Mouse (Mus musculus): Measurements from ENCODE around the gene Lrch1.
A peak's percentile ranks its signal among the peaks of the same experiment; 100 is the strongest.

The Lrch1 gene

DNA sequence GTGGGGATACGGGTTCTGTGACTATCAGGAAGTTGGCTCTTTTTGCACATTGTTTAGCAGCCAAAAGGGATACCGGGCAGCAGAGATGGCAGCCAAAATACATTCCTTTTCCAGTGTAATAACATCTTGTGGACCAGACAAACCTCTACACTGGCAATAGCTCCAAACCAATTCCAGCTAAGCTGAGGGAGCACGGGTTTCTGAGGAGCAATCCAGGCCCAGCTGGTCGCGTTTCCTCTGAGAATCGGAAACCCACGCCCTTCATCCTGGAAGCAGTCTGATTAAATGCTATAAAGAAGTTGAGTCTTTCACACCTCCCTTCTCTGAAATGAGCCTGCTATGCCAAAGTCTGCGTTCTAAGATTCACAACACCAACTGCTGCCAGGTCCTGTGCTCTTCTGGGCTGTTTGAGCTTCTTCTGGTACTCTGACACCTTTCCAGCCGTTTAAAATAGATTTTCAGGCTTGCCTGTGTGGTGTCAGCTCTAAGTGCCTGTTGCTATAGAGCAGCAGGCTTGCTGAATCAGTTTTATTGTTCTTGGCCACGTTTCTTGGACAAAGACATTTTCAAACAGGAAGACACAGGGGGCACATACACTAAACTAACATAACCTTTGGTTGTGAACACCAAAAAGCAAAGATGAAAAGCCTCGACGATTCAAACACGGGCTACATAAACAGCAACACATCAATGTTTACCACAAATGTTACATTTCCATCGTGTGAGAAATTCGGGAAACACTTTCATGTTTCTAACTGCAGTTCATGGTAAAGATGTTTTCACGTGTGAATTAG is 94.5 kb downstream of the Lrch1 start:
- DNase-seq (ENCODE audit: low read depth), result peak; percentile 77

DNA sequence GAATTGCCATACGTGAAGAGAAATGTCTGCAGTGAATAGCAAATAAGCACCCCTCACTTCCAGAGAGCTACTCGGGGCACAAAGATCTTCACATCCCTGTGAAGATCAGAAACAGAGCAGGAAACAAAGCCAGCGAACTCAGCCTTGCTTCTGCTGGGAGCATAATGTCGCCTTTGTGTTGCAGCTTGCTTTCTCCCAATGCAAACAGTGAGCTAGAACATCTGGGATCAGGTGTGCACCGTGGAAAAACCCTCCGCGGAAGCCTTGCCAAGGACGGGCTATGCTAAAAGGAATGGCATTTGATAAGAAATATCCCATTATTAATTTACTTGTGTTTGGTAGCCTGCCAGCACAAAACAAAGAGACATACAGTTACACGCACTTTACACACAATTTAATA is 95.8 kb downstream of the Lrch1 start:
- no peak for DNase-seq (ENCODE audit: low read depth)

DNA sequence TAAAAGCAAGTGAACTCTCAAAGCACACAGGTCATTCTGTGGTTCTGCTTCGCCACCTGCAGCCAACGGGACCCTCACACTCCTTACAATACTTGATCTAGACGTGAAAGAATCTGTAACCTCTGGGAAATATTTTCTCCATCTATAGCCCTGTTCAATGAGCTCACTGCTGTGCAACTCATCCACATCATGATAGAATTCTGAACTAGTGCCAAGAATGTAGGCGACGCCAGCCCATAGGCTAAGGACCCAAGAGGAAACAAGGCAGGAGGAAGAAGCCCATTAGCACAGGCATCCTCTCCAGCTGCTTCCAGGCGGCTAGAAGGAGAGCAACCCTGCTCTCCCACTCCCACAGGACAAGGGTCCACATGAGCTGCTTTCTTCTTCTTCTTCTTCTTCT is 98.7 kb downstream of the Lrch1 start:
- no peak for DNase-seq (ENCODE audit: low read depth)

DNA sequence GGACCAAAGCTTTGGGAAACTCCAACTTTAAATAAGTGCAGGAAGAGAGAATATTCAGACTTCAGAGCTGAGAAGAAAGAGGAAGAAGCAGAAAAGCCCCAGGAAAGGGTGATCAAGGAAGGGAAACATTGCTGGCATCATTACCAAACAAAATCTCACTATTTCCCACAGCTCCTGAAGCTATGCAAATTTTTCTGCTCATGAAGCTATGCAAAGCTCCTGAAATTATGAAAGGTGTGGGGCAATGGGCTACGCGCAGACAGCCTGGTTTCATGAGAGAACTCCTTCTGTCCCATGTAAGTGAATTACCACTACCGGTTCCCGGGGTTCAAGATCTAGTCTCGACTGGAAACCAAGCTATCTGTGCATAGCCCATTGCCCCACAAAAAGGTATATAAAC is 99.5 kb downstream of the Lrch1 start:
- no peak for DNase-seq (ENCODE audit: low read depth)

DNA sequence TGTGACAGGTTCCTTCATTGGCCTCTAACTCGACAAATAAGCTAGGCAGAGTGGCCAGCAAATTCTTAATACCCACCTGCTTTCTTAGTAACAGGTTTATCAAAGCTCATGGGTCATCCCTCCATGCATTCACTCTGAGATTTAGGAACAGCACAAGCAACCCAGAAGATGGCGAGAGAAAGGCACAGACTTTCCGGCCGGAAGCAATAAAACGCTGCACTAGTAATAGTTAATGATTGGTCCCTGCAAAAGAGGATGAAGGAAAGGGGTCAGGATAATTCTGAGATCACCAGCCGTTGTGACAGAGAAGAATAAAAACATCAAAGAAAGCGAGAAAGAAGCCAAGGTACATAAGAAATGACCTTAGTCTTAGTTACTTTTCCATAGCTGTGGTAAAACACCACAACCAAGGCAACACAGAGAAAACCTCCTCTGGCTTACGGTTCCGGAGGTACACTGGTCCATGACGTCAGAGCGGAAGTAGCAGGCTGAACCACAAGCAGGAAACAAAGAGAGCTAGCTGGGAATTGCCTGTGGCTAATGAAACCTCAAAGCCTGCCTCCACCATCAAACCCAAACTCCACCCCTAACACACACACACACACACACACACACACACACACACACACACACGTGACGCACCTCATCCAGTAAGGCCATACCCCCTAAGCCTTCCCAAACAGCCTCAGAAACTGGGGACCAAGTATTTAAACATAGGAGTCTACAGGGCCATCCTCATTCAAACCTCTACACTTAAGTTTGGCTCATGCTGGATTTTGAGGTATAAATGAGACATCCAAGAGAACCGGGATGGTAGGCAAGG is 100.2 kb downstream of the Lrch1 start:
- DNase-seq (ENCODE audit: low read depth), result no peak

DNA sequence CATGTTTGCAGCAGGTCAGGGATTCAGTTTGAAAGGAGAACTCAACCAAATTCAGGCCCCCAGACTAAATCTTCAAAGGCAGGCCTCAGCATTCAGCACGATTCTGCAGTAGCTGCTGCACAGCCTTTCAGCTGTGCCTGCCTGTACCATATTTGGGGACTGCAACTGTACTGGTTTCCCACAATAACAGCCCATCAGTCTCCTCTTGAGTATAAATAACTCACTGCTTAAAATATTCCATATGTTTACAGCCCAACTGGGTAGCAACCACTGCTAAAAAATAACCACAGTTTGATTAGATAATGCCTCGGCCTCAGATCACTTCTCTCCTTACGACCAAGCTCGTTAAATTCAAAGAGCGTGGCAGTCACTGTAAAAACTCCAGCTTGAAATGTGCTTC is 101.0 kb downstream of the Lrch1 start:
- no peak for DNase-seq (ENCODE audit: low read depth)

DNA sequence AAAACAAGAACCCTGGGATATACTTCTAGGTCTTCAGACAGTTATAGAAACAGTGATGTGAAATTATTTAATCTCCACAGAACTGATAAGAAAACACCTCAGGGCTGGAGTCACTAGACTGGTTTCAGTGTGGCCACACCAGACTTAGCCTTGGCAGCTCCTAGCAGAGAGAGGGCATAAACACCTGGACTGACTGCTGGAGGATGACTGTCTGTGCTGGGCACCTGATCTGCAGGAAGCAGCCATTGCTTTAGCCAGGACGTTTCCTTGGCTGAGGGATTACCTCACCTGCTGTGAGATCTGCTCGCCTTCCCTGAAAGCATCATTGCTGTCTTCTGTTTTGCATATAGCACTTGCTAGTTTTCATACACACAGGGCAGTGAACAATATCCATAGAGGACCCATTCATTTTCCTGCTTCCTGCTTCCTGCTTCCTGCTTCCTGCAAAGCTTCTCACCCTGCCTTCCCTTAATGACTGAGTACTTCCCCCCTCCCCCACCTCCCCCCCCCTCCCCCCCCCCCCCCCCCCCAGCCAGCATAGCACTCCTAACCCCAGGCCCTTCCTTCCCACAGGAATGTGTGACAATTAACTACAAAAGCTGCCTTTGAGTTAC is 101.9 kb downstream of the Lrch1 start:
- no peak for DNase-seq (ENCODE audit: low read depth)

DNA sequence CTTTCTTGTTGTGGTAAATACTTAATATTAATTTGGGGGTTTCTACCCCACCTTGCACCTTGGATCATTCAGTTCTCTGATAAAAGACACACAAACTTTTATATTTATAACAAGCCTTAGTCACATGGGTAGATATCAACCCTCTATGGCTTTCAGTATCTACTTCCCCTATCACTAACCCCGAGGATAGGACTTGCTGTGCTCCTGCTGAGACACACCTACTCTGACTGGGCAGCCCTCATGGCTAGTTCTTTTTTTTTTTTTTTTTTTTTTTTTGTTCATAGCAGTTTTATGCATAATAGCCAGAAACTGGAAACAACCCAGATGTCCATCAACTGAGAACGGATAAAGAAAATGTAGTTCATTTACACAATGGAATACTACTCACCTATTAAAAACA is 106.0 kb downstream of the Lrch1 start:
- DNase-seq (ENCODE audit: low read depth), result no peak

DNA sequence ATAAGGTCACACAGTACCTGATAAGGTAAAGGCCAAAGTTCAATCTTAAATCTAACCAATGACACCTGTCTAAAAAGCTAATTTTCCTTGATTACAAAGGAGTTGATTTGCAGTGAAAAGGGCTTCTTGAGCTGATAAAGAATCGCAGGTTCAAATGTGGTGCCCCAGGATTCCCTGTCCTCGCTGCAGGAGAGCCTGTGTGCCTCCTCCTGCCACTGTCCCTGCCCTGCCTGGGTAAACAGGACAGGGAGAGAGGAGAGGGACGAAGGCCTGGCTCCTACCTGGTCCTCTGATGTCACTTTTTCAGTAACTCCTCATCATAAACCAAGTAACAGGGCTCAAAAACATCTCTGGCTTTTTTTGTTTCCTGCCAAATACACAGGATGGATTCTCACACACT is 106.4 kb downstream of the Lrch1 start:
- DNase-seq (ENCODE audit: low read depth), result no peak

DNA sequence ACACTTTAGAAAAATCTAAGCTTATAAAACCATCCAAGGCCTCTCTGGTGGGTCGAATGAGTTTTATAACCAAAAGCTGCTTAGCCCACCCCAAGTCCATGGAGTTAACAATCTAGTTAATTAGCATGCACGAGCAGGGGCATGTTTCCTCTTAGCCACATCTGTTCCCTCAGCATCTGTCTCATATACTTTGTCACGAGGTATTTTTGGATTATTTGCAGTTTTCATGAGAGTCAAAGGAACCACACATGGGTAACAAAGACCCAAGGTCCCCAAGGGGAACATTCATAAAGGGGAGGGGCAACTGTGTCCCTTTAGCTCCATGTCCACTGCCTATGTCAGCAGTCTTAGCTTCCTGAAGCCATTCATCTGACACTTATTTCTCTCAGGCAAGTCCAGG is 106.9 kb downstream of the Lrch1 start:
- no peak for DNase-seq (ENCODE audit: low read depth)

DNA sequence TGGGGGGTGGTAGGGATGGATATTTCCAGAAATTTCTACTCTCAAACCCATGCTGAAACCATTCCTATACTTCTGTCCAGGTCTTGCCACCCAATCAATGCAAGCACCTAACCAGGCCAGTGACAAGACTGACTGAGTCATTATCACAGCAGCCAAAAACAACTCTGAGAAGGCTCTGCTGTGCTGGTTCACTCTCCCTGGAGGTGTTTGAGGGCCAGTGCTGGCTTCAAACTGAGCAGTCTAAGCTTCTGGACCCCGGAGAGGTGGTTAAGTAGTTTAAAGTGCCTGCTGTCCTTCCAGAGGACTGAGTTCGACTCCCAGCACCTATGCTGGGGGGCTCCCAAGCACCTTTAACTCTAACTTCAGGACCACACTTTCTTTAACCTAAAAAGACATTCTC is 107.3 kb downstream of the Lrch1 start:
- DNase-seq (ENCODE audit: low read depth), result peak; percentile 67

DNA sequence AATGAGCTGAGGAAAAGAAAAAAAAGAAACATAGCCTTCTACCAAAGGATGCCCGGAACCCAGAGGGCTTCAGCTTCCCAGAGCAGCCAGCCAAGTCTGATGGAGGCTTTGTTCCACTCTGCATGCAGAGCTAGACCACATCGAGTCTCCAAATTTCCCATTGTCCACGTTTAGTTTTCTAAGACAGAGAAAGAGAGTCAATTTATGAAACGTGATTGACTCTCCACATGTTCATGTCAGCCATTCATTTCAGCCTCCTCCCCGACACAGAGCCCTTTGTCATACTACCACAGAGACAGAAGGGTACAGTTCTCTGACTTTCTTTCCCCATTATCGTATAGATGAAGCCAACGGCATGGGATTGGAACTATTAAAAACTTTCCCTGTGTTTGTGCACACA is 108.9 kb downstream of the Lrch1 start:
- DNase-seq (ENCODE audit: low read depth), result no peak

DNA sequence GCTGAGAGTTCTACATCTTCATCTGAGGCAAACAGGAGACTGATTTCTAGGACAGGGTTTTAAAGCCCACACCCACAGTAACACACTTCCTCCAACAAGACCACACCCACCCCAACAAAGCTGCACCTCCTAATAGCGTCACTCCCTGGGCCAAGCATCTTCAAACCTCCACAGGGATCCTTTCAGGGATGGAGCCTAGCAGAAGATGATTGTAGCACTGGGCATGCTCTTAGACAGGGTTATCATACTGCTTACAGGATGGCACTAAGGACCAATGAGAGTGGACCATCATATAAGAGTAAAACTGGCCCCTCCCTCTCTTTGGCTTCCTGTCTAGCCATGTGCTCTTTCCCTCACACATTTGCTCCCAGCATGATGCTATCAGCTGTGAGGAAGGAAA is 112.7 kb downstream of the Lrch1 start:
- no peak for DNase-seq (ENCODE audit: low read depth)

DNA sequence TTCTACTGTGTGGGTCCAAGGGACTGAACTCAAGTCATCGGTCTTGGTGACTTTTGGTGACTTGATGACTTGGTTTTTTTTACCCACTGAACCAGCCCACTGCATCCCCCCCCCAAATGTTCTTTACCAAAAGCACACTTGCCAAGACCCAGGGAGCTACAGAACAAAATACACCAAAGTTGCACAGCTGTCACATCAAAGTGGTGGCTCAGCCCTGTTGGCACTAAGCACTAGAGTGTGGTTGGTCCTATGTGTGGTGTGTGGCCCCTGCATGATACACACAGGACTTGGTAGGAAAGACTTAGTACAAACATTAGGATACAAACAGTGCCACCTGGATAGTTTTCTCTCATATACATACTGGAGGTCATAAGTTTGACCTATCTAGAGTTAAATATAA is 113.5 kb downstream of the Lrch1 start:
- no peak for DNase-seq (ENCODE audit: low read depth)

DNA sequence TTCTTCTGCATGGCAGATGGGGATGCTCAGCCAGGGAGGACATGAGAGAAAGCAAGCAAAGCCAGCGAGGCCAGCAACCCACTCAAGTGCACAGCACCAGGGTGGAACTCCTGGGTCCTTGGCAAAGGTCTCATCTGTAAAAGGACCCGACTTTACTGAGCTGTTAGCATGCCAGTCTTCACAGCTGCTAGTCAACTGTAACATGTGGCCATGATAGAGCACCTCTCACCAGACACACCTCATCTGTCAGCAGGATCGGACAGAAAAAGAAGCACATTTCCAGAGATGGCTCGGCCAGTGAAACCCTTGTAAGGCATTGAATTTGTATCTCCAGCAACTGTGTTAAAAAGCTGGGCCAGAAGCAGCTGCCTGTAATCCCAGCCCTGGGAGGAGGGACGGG is 116.0 kb downstream of the Lrch1 start:
- DNase-seq (ENCODE audit: low read depth), result no peak

DNA sequence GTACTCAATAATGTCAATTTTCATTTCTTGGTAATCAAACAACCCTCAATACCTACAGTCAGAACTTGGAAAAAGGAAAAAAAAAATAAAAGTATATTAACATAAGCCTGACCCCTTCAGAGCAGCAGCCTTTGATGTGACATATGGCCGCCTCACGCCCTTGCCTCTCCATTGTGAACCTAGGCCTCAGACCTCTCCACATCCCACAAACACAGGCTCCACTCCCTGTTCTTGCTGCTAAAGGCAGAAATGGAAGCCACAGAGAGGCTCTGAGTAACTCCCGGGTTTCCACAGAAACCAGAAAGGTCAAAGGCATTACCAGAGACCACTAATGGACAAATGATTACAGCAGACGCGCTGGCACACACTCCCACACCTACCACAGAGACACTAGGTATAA is 116.6 kb downstream of the Lrch1 start:
- DNase-seq (ENCODE audit: low read depth), result no peak

DNA sequence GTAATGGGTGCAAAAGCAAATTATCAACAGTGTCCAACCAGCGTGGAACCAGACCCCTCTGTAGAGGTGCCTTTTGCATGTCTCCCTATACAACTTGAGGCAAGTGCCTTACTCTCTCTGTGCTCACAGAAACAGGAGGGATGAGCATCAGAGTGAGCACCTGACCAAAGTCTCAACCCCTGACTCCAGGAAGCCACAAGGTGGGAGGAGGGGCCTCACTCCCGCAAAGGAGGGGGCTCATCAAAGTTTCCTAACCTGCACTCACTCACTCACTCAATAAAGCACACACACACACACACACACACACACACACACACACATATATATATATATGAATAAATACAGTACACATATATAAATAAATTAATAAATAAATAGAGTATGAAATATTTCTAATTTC is 117.1 kb downstream of the Lrch1 start:
- DNase-seq (ENCODE audit: low read depth), result no peak

DNA sequence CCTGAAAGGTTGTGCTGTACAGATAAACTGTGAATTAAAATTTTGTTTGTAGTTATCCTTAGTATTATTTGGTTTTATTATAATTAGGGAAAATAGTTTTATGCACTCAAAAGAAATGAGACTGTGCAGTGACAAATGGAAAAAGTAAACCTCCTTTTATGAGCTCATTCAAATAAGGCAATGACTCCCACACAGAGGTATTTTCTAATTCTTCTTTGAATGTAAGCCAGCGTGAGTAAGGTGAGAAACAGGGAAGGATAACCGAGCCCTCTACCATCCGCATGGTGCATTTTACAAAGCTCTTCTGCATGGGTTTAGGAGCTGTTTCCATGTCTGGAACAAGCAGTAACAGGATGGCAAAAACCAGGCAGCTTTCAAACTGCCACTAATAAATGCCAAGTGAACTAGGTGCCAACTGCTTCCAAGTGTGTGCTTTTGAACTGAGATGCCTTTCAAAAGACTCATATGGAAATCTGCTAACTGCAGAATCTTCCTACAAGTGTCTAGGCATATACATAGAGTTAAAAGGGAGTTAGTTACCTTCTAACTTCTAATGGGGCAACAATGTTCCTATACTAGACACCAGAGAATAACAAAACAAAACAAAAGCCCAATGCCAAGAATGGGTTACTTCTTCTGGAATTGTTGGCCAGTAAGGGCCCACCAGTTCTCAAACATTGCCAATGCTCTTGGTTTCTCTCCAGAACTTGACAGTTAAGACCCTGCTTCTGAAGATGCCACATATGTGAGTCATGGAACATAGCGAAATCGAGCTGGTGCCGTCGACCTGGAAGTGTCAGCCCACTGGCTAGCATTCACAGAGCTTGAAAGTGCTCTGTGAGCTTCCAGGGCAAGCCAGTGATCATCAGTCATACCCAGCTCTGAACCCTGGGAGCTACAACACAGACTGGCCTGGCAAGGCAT is 124.7 kb downstream of the Lrch1 start:
- DNase-seq (ENCODE audit: low read depth), result peak; percentile 43

DNA sequence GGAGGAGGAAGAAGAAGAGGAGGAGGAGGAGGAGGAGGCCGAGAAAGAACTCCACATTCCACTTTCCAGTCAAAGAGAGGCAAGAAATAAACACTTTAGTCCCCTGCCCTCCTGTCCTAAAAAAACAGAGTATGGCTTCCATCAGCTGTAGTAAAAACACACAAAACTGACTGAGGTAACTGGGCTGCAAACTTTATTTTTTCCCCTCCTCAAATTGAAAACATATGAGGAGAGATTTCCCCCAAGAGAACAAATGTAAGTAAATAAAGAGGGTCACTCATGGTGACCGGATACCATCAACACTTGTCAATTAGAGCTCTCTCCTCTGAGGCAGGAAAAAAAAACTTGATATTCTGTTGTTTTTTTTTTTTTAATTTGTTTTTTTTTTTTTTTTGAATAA is 125.6 kb downstream of the Lrch1 start:
- DNase-seq (ENCODE audit: low read depth), result no peak

DNA sequence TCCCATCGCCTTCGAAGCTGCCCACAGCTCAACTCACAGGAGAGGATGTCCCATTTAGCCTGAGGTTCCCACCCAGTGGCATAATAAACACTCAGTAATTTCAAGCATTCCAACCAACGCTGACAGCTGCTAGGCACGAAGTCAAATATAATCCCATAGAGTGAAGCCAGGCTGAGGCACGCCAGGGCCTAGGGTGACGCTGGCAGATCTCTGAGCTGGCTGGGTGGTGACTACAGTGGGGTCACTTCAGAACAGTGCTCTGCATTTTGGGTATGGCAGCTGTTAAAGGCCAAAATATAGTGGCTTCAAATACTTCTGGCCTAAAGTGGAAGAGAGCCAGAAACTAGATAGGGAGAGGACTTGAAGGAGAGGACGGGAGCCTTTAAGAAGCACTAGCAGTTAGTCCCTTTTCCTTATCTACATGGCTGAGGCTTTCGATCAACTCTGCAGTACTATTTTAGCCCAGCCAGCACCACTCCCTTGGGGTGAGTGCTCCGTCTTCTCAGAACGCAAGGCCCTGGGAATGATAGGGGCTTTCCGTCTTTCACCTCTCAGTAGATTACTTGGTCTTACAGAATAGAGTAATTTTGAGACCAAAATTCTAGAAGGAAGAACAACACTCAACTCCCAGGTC is 127.4 kb downstream of the Lrch1 start:
- peak; percentile 18 for DNase-seq (ENCODE audit: low read depth)

DNA sequence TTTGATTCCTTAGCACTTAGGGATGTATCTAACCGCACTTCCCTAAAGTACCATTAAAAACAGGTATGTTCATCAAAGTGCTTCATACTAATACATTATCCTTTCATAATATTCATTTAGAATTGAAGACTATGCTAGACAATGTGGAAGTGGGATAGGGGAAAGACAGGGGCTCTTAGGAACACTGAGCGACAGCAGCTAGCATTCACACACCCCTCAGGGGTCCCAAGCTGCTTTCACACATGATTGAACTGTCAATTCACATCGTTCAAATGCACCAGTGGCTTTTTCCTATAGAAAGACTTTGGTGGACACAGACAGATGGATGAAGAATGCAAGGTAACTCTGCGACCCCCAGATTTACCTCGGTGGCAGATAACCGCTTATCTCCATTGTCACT is 131.0 kb downstream of the Lrch1 start:
- no peak for DNase-seq (ENCODE audit: low read depth)

All from fibroblast of lung, adult 2 months (primary cell).